Mouse (Mus musculus) forebrain, embryonic 11.5 days (tissue): ENCODE measurements around the gene Atp5g3. TPM values are rescaled to one million over a fixed set of nuclear protein-coding genes. Genes with fewer than 3 reads are reported as not detected.

Experiments used
- ATAC-seq: fragments of 200-750 bp; cut with Nextera tagmentation; replicated peaks from 2 replicates; pipeline ENCODE4 v1.8.0; 2017; ENCODE audit warnings: moderate TSS enrichment; ENCODE audit not compliant: low FRiP score
- DNase-seq: peaks from one replicate; pipeline ENCODE4 v3.0.0-alpha.2; 2017; ENCODE audit warnings: low spot score
- H3K27ac ChIP-seq: fragments of 300-500 bp; sonication (generic); 2 replicates; pipeline ENCODE4 v1.5.1; 2014; ENCODE audit warnings: low read depth, low read length
- H3K27me3 ChIP-seq: fragments of 300-500 bp; sonication (generic); 2 replicates; pipeline ENCODE4 v1.6.1; 2014; ENCODE audit warnings: mild to moderate bottlenecking, low read length, mixed read lengths; ENCODE audit not compliant: control insufficient read depth, insufficient read depth
- H3K36me3 ChIP-seq: fragments of 300-500 bp; sonication (generic); 2 replicates; pipeline ENCODE4 v1.6.1; 2014; ENCODE audit warnings: mild to moderate bottlenecking, low read length, moderate library complexity, mixed read lengths; ENCODE audit not compliant: control insufficient read depth, insufficient read depth
- H3K4me1 ChIP-seq: fragments of 300-500 bp; sonication (generic); replicated peaks from 2 replicates; pipeline ENCODE4 v1.6.1; 2014; ENCODE audit warnings: low read length, mixed read lengths; ENCODE audit not compliant: control insufficient read depth, insufficient read depth
- H3K4me2 ChIP-seq: fragments of 300-500 bp; sonication (generic); 2 replicates; pipeline ENCODE4 v1.6.1; 2014; ENCODE audit warnings: low read depth, mild to moderate bottlenecking, low read length, moderate library complexity, mixed read lengths; ENCODE audit not compliant: severe bottlenecking
- H3K4me3 ChIP-seq: fragments of 300-500 bp; sonication (generic); 2 replicates; pipeline ENCODE4 v1.5.1; 2014; ENCODE audit warnings: low read depth, low read length
- H3K9ac ChIP-seq: fragments of 300-500 bp; sonication (generic); 2 replicates; pipeline ENCODE4 v1.6.1; 2014; ENCODE audit warnings: low read length
- H3K9me3 ChIP-seq: fragments of 300-500 bp; sonication (generic); 2 replicates; pipeline ENCODE4 v1.6.1; 2016; ENCODE audit warnings: low read length, mixed read lengths; ENCODE audit not compliant: control insufficient read depth
- WGBS: fragments of 180-500 bp; shearing (Covaris S2); extraction: QIAGEN DNeasy Blood & Tissue Kit; methylation state at CpG from one replicate; pipeline ENCODE4 v1.1.7; 2014; 5-methylcytosine and 5-hydroxymethylcytosine counted together
- polyA plus RNA-seq: library from polyadenylated mRNA; unstranded; fragments of >200 nt; fragmentation: Nextera tagmentation; extraction: Ambion mirVana; gene quantifications from 2 replicates; pipeline ENCODE4 v1.2.1, GENCODE M21; 2014

The Atp5g3 gene
- polyA plus RNA-seq = 769 and 800 TPM in 2 replicates

GRCm38 (mm10) chr2:73911175-73911700 is at the start of gene Atp5g3:
Atp5g3 (minus strand) TSS chr2:73911326.
- ATAC-seq (peak; percentile 97), DNase-seq (peak; percentile 95)
- Histone ChIP-seq H3K4me2 (peak within 1 kb of the TSS; percentile 82), H3K36me3 (peaks cover 10% of the 10 kb centered on the region; the same call in 1 of the 2 replicates), H3K27me3 (no peaks in the 10 kb centered on the region), H3K9ac (peak within 1 kb of the TSS; percentile 93), H3K9me3 (no peaks in the 10 kb centered on the region), H3K4me3 (peak within 1 kb of the TSS; percentile 82), H3K27ac (peak within 1 kb of the TSS; percentile 42; the same call in 1 of the 2 replicates), H3K4me1 (no peaks in the 10 kb centered on the region; the same call in 1 of the 2 replicates)
- WGBS = under 1% methylated on average over 38 of the region's 38 CpGs

GRCm38 (mm10) chr2:73958342-73958741 is 47.2 kb upstream of the Atp5g3 start:
- Histone ChIP-seq H3K4me3 (no peak overlapping the region), H3K27me3 (no peaks in the 10 kb centered on the region), H3K27ac (no peak overlapping the region), H3K36me3 (no peaks in the 10 kb centered on the region), H3K9ac (no peak overlapping the region), H3K9me3 (no peaks in the 10 kb centered on the region), H3K4me2 (no peak overlapping the region), H3K4me1 (no peaks in the 10 kb centered on the region)
- 62% methylated on average over 6 of the region's 6 CpGs for WGBS
- DNase-seq (no peak), ATAC-seq (no peak)

GRCm38 (mm10) chr2:73953612-73954011 is 42.5 kb upstream of the Atp5g3 start:
- 81% methylated on average over 1 of the region's 1 CpGs for WGBS

GRCm38 (mm10) chr2:73952597-73953219 is 41.6 kb upstream of the Atp5g3 start:
- Histone ChIP-seq H3K36me3 (no peaks in the 10 kb centered on the region), H3K4me3 (no peak overlapping the region), H3K4me2 (no peak overlapping the region), H3K9me3 (no peaks in the 10 kb centered on the region), H3K9ac (no peak overlapping the region), H3K4me1 (no peaks in the 10 kb centered on the region), H3K27ac (no peak overlapping the region), H3K27me3 (no peaks in the 10 kb centered on the region)
- DNase-seq (no peak), ATAC-seq (no peak)
- WGBS = 66% methylated on average over 8 of the region's 8 CpGs

More at GRCm38 (mm10) chr2:73953612-73954011, 42.5 kb upstream of the Atp5g3 start:
- Histone ChIP-seq H3K4me1 (no peaks in the 10 kb centered on the region), H3K9ac (no peak overlapping the region), H3K4me2 (no peak overlapping the region), H3K9me3 (no peaks in the 10 kb centered on the region), H3K4me3 (no peak overlapping the region), H3K27ac (no peak overlapping the region), H3K27me3 (no peaks in the 10 kb centered on the region), H3K36me3 (no peaks in the 10 kb centered on the region)
- ATAC-seq (no peak), DNase-seq (no peak)

GRCm38 (mm10) chr2:73947360-73947759 is 36.2 kb upstream of the Atp5g3 start:
- no peak for ATAC-seq
- DNase-seq = no peak

GRCm38 (mm10) chr2:73943735-73944134 is 32.6 kb upstream of the Atp5g3 start:
- 87% methylated on average over 8 of the region's 8 CpGs for WGBS
- Histone ChIP-seq H3K36me3 (no peaks in the 10 kb centered on the region), H3K4me2 (no peak overlapping the region), H3K4me1 (no peaks in the 10 kb centered on the region), H3K9ac (no peak overlapping the region), H3K9me3 (no peaks in the 10 kb centered on the region), H3K4me3 (no peak overlapping the region), H3K27ac (no peak overlapping the region), H3K27me3 (no peaks in the 10 kb centered on the region)
- ATAC-seq (no peak), DNase-seq (no peak)

More at GRCm38 (mm10) chr2:73947360-73947759, 36.2 kb upstream of the Atp5g3 start:
- H3K4me3 ChIP-seq = no peak overlapping the region
- WGBS = 91% methylated on average over 2 of the region's 2 CpGs
- H3K36me3 ChIP-seq = no peaks in the 10 kb centered on the region
- H3K27me3 ChIP-seq = no peaks in the 10 kb centered on the region
- H3K9ac ChIP-seq = no peak overlapping the region
- H3K9me3 ChIP-seq = no peaks in the 10 kb centered on the region
- H3K4me2 ChIP-seq = no peak overlapping the region
- no peaks in the 10 kb centered on the region for H3K4me1 ChIP-seq
- H3K27ac ChIP-seq = no peak overlapping the region

GRCm38 (mm10) chr2:73942844-73943243 is 31.7 kb upstream of the Atp5g3 start:
- no peak for ATAC-seq

GRCm38 (mm10) chr2:73941281-73941680 is 30.2 kb upstream of the Atp5g3 start:
- Histone ChIP-seq H3K27me3 (no peaks in the 10 kb centered on the region), H3K9ac (no peak overlapping the region), H3K4me2 (no peak overlapping the region), H3K4me1 (no peaks in the 10 kb centered on the region), H3K27ac (no peak overlapping the region), H3K9me3 (no peaks in the 10 kb centered on the region), H3K36me3 (no peaks in the 10 kb centered on the region), H3K4me3 (no peak overlapping the region)
- ATAC-seq = no peak
- no peak for DNase-seq
- 42% methylated on average over 1 of the region's 1 CpGs for WGBS

More at GRCm38 (mm10) chr2:73942844-73943243, 31.7 kb upstream of the Atp5g3 start:
- Histone ChIP-seq H3K4me1 (no peaks in the 10 kb centered on the region), H3K4me3 (no peak overlapping the region), H3K9me3 (no peaks in the 10 kb centered on the region), H3K27ac (no peak overlapping the region), H3K36me3 (no peaks in the 10 kb centered on the region), H3K27me3 (no peaks in the 10 kb centered on the region), H3K4me2 (no peak overlapping the region), H3K9ac (no peak overlapping the region)
- WGBS = 82% methylated on average over 3 of the region's 3 CpGs
- no peak for DNase-seq

GRCm38 (mm10) chr2:73940471-73940870 is 29.3 kb upstream of the Atp5g3 start:
- 81% methylated on average over 7 of the region's 7 CpGs for WGBS
- H3K4me1 ChIP-seq = no peaks in the 10 kb centered on the region
- DNase-seq (no peak), ATAC-seq (no peak)
- no peak overlapping the region for H3K27ac ChIP-seq
- H3K27me3 ChIP-seq = no peaks in the 10 kb centered on the region
- no peaks in the 10 kb centered on the region for H3K36me3 ChIP-seq
- H3K4me3 ChIP-seq = no peak overlapping the region
- no peaks in the 10 kb centered on the region for H3K9me3 ChIP-seq
- no peak overlapping the region for H3K9ac ChIP-seq
- no peak overlapping the region for H3K4me2 ChIP-seq
